Mouse (Mus musculus) olfactory bulb, adult 2 months (tissue): ENCODE measurements around the gene Olfr683. TPM values are rescaled to one million over a fixed set of nuclear protein-coding genes. Genes with fewer than 3 reads are reported as not detected.
"Not testable (repeated sequence)": the region's sequence is repeated elsewhere in the genome, so short reads cannot be mapped to it uniquely, and the experiment has no call there.

ENCODE experiments used
- H3K27ac ChIP-seq: fragments of 200-500 bp; 2 replicates; pipeline ENCODE4 v1.5.1; 2012; ENCODE audit warnings: low read depth, low read length; ENCODE audit not compliant: insufficient read depth
- H3K4me1 ChIP-seq: fragments of 200-500 bp; 2 replicates; pipeline ENCODE4 v1.6.1; 2012; ENCODE audit warnings: low read length; ENCODE audit not compliant: control insufficient read depth, insufficient read depth
- H3K4me3 ChIP-seq: fragments of 200-500 bp; 2 replicates; pipeline ENCODE4 v1.5.1; 2012; ENCODE audit warnings: mild to moderate bottlenecking, low read depth, low read length, moderate library complexity; ENCODE audit not compliant: insufficient read depth
- CTCF ChIP-seq: fragments of 200-500 bp; IDR thresholded peaks from 2 replicates; pipeline ENCODE4 v1.5.1; 2012; ENCODE audit warnings: low read depth, mild to moderate bottlenecking, low read length, moderate library complexity; ENCODE audit not compliant: insufficient read depth
- POLR2A ChIP-seq: fragments of 200-500 bp; IDR thresholded peaks from 2 replicates; pipeline ENCODE4 v1.6.1; 2012; ENCODE audit warnings: mild to moderate bottlenecking, low read depth, low read length, moderate library complexity; ENCODE audit not compliant: insufficient read depth
- WGBS: fragments of 180-500 bp; shearing (Covaris S2); methylation state at CpG from one replicate; pipeline ENCODE4 v1.1.7; 2018; 5-methylcytosine and 5-hydroxymethylcytosine counted together
- polyA plus RNA-seq: library from polyadenylated mRNA; stranded (reverse); fragments of >200 nt; gene quantifications from 2 replicates; pipeline ENCODE4 v1.2.4, GENCODE M21; 2012; ENCODE audit warnings: low replicate concordance; ENCODE audit not compliant: missing spikeins, insufficient read depth, insufficient read length

The Olfr683 gene
- not detected in 2 replicates for polyA plus RNA-seq

DNA sequence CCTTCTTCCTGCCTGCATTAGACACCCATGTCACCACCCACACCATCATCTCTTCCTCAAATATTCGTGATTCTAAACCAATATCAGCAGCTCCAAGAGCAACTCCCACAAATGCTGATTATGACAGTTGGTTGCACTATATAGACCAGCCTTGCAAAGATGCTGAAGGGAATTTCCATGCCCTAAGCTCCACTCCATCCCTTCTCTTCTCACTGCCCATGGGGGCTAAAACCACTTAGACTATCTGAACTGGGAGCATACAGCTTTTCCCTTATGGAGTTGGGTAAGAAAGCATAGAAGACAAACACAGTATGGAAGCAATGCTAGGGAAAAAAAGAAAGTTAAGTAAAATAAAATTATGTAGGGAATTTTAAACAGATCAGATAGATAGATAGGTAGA is at the start of gene Olfr683:
Gene Olfr683, minus strand, starts transcription at position 101 of the 400 bp plus-strand sequence.
- TF ChIP-seq CTCF: no peak
- TF ChIP-seq POLR2A: no peak
- H3K27ac ChIP-seq: no peak within 1 kb of the TSS
- H3K4me3 ChIP-seq: no peak within 1 kb of the TSS
- no peaks in the 10 kb centered on the region for H3K4me1 ChIP-seq
- 60% methylated on average over 1 of the region's 1 CpGs for WGBS

- WGBS: 67% methylated on average over 1 of the region's 1 CpGs
- H3K4me1 ChIP-seq: no peaks in the 10 kb centered on the region
- no peak within 1 kb of the TSS for H3K27ac ChIP-seq
- TF ChIP-seq CTCF (no peak), POLR2A (no peak)
- no peak within 1 kb of the TSS for H3K4me3 ChIP-seq
These were observed 39.1 kb upstream of the Olfr683 start, which contains the start of gene Olfr685 for GRCm38 (mm10) chr7:105185912-105186311. Olfr685 (minus strand) TSS chr7:105186012.

DNA sequence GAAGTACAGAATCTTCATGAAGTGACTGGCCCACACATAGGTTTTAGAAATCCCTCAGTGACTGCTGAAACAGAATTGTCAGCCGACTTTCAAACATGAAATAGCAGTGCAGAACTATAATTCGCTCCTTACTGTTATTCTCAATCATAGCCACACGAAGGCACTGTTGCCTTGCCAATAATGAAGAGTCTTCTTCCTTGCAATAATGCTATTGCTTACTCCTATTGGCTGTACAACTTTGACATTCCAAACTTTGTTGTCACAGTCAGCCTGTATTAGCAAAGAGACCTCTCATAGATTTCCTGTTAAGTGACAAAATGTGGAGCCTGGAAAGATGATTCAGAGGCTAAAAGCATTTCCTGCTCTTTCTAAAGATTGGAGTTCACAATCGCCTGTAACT is 24.0 kb upstream of the Olfr683 start:
- H3K4me3 ChIP-seq: no peak overlapping the region
- 64% methylated on average over 4 of the region's 4 CpGs for WGBS
- H3K4me1 ChIP-seq: no peaks in the 10 kb centered on the region
- no peak overlapping the region for H3K27ac ChIP-seq
- TF ChIP-seq CTCF (no peak), POLR2A (no peak)

DNA sequence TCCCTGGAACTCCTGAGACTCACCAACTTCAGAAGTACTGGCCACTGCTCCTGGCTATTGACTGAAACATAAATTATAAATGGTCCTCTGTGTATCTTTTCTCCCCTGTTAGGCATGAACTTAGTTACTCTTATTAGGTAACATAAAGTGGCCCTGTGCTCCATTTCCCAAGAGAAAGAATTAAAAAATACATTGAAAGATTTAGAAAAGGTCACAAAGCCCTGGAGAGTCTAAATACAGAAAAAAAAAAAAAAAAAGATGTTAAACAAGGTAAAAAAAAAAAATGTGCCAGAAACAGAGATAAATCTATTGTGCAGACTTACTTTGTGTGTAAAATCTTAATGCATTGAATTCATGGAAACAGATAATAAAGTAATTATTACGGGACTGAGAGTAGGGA is 16.7 kb upstream of the Olfr683 start, which contains the start of gene Olfr684:
Gene Olfr684, minus strand, starts transcription at position 101 of the 400 bp plus-strand sequence.
- TF ChIP-seq CTCF (no peak), POLR2A (no peak)
- Histone ChIP-seq H3K4me3 (no peak within 1 kb of the TSS), H3K4me1 (no peaks in the 10 kb centered on the region), H3K27ac (no peak within 1 kb of the TSS)
- WGBS: 71% methylated on average over 1 of the region's 1 CpGs

DNA sequence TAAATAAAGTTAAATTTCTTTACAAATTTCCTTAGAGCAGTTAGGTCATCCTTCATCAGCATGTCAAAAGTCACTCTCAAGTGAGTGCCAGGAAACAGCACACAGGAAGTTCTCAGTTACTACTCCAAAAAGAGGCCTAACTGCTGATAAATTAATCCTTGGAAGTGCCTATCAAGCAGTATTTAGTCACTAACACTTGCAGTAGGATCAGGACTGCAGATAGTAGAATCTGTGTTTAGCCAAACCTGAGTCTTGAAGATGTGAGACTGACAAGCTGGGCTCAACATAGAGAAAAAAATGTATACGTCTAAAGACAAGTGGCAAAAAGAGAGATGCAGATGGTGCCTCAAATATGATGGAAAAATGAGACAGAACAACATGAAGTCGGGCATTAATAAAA is 5.5 kb downstream of the Olfr683 start:
- Histone ChIP-seq H3K4me3 (no peak overlapping the region), H3K27ac (no peak overlapping the region), H3K4me1 (no peaks in the 10 kb centered on the region)
- TF ChIP-seq POLR2A (no peak), CTCF (no peak)
- 83% methylated on average over 2 of the region's 2 CpGs for WGBS

DNA sequence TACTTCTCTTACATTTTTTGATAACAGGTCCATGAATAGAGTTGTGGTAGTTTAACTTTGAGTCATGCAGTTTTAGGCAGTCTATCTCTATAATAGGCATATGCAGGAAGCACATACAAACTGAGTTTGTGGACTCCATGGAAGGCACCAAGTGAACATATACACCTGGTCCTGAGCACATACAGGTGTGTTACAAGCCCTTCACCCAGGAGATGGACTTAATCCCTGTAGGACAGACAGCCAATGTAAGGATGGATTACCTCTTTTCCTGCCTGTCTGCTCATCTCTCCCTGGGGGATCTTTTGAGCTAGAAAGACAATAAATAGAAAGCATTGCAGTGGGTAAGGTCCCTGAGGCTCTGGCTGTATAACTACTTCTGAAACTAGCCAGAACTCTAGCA is 30.3 kb downstream of the Olfr683 start, which contains the start of gene Olfr681:
Gene Olfr681, plus strand, starts transcription at position 301 of the 400 bp plus-strand sequence.
- no peaks in the 10 kb centered on the region for H3K4me1 ChIP-seq
- no peak for TF ChIP-seq CTCF
- TF ChIP-seq POLR2A: no peak
- no peak within 1 kb of the TSS for H3K27ac ChIP-seq
- H3K4me3 ChIP-seq: no peak within 1 kb of the TSS

- not testable (repeated sequence) for H3K4me1 ChIP-seq, H3K4me3 ChIP-seq, H3K27ac ChIP-seq
These were observed 54.1 kb downstream of the Olfr683 start, which contains the start of gene Olfr680-ps1 for GRCm38 (mm10) chr7:105092717-105093116. Olfr680-ps1 (minus strand) TSS chr7:105092817.

Other genes with a start within 250 kb of the Olfr683 start
- not detected in 2 replicates for gene Olfr667, start 225.5 kb downstream of the Olfr683 start, polyA plus RNA-seq
- gene Olfr668, start 219.0 kb downstream of the Olfr683 start, polyA plus RNA-seq: not detected in 2 replicates
- gene Olfr669, start 212.8 kb downstream of the Olfr683 start, polyA plus RNA-seq: not detected in 2 replicates
- not detected in 2 replicates for gene Olfr670, start 184.4 kb downstream of the Olfr683 start, polyA plus RNA-seq
- not detected in 2 replicates for gene Olfr671, start 167.9 kb downstream of the Olfr683 start, polyA plus RNA-seq
- not detected in 2 replicates for gene Olfr672, start 145.0 kb downstream of the Olfr683 start, polyA plus RNA-seq
- not detected in 2 replicates for gene Olfr675, start 118.6 kb downstream of the Olfr683 start, polyA plus RNA-seq
- gene Olfr676, start 114.3 kb downstream of the Olfr683 start, polyA plus RNA-seq: not detected in 2 replicates
- not detected in 2 replicates for gene Olfr677, start 95.6 kb downstream of the Olfr683 start, polyA plus RNA-seq
- gene Olfr678, start 82.5 kb downstream of the Olfr683 start, polyA plus RNA-seq: not detected in 2 replicates
- not detected in 2 replicates for gene Olfr679, start 65.8 kb downstream of the Olfr683 start, polyA plus RNA-seq
- gene Olfr680-ps1, start 54.2 kb downstream of the Olfr683 start, polyA plus RNA-seq: not detected in 2 replicates
- gene Olfr681, start 30.2 kb downstream of the Olfr683 start, polyA plus RNA-seq: not detected in 2 replicates
- not detected in 2 replicates for gene Olfr684, start 16.6 kb upstream of the Olfr683 start, polyA plus RNA-seq
- gene Olfr685, start 39.0 kb upstream of the Olfr683 start, polyA plus RNA-seq: not detected in 2 replicates
- not detected in 2 replicates for gene Olfr686, start 60.5 kb upstream of the Olfr683 start, polyA plus RNA-seq
- gene Olfr688, start 141.1 kb upstream of the Olfr683 start, polyA plus RNA-seq: not detected in 2 replicates
- not detected in 2 replicates for gene Olfr689, start 164.2 kb upstream of the Olfr683 start, polyA plus RNA-seq
- gene Olfr690, start 187.1 kb upstream of the Olfr683 start, polyA plus RNA-seq: not detected in 2 replicates
- gene Olfr691, start 195.3 kb upstream of the Olfr683 start, polyA plus RNA-seq: not detected in 2 replicates
- not detected in 2 replicates for gene Olfr692, start 221.2 kb upstream of the Olfr683 start, polyA plus RNA-seq
- not detected in 2 replicates for gene Gm5901, start 228.0 kb upstream of the Olfr683 start, polyA plus RNA-seq